Mouse (Mus musculus) hindbrain, embryonic 12.5 days (tissue): ENCODE measurements at regions not wholly inside any gene's neighbourhood (a gene's known extent, or its start where the extent isn't known, plus 50 kb on each side); places are given as distances from the start of the nearest gene placed in this dataset.

Experiments used
- ATAC-seq: fragments of 200-750 bp; cut with Nextera tagmentation; 2 replicates; pipeline ENCODE4 v1.8.0; 2017; ENCODE audit warnings: moderate TSS enrichment; ENCODE audit not compliant: low FRiP score
- H3K27ac ChIP-seq: fragments of 300-500 bp; sonication (generic); 2 replicates; pipeline ENCODE4 v1.5.1; 2016; ENCODE audit warnings: mild to moderate bottlenecking
- H3K27me3 ChIP-seq: fragments of 300-500 bp; sonication (generic); 2 replicates; pipeline ENCODE4 v1.6.1; 2016; ENCODE audit warnings: mild to moderate bottlenecking
- H3K36me3 ChIP-seq: fragments of 300-500 bp; sonication (generic); 2 replicates; pipeline ENCODE4 v1.6.1; 2016; ENCODE audit warnings: mild to moderate bottlenecking
- H3K4me1 ChIP-seq: fragments of 300-500 bp; sonication (generic); 2 replicates; pipeline ENCODE4 v1.6.1; 2016
- H3K4me2 ChIP-seq: fragments of 300-500 bp; sonication (generic); replicated peaks from 2 replicates; pipeline ENCODE4 v1.6.1; 2016; ENCODE audit warnings: mild to moderate bottlenecking
- H3K4me3 ChIP-seq: fragments of 300-500 bp; sonication (generic); 2 replicates; pipeline ENCODE4 v1.5.1; 2016; ENCODE audit warnings: mild to moderate bottlenecking
- H3K9ac ChIP-seq: fragments of 300-500 bp; sonication (generic); 2 replicates; pipeline ENCODE4 v1.6.1; 2016; ENCODE audit warnings: mild to moderate bottlenecking, moderate library complexity
- H3K9me3 ChIP-seq: fragments of 300-500 bp; sonication (generic); replicated peaks from 2 replicates; pipeline ENCODE4 v1.6.1; 2016; ENCODE audit warnings: mild to moderate bottlenecking
- WGBS: fragments of 180-500 bp; shearing (Covaris S2); methylation state at CpG from one replicate; pipeline ENCODE4 v1.1.7; 2016; 5-methylcytosine and 5-hydroxymethylcytosine counted together

DNA sequence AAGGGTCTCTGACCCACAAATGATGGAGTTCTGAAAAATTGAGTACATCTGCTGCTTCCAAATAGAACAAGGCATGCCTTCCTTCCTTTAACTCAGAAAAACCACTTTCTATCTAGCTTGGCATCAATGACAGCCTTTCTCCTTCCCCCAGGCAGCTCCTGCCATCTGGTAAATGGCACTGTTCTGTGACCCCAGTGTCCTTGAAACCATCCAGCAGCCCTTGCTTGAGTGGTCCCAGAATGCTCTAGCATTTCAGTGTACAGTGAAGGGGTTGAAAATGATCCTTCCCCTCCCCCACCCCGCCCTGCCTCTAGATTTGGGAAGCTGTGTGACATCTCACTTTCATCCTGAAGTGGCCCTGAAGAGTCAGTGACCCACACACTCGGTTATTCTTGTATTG lies 152.3 kb downstream of the Gm9817 start:
- no peaks in the 10 kb centered on the region for H3K27me3 ChIP-seq
- no peak overlapping the region for H3K4me3 ChIP-seq
- no peaks in the 10 kb centered on the region for H3K9me3 ChIP-seq
- H3K36me3 ChIP-seq = no peaks in the 10 kb centered on the region
- no peak overlapping the region for H3K27ac ChIP-seq
- no peak for ATAC-seq
- no peak overlapping the region for H3K9ac ChIP-seq
- H3K4me1 ChIP-seq = peaks cover 3% of the 10 kb centered on the region; the same call in 1 of the 2 replicates
- 78% methylated on average over 2 of the region's 2 CpGs for WGBS
- H3K4me2 ChIP-seq = no peak overlapping the region

DNA sequence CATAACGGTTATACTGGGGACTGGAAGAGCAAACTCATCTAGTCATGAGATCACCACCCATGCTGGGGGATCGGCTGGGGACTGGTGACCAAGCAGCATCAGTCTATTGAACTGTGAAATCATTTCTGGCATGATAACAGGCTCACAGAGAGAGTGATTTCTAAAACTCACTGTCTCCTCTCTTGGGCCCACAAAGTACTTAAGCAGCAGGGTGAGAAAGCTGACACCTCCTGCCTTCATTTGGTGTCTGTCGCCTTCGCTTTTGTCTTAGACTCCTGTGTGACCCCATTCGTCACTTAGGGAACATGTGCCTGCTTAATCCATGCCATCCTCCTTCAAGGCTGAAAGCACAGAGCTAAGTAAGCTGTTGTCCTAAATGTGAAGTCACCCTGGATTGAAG lies 154.3 kb upstream of the Mylip start:
- no peaks in the 10 kb centered on the region for H3K36me3 ChIP-seq
- no peak overlapping the region for H3K4me3 ChIP-seq
- H3K27me3 ChIP-seq = no peaks in the 10 kb centered on the region
- no peaks in the 10 kb centered on the region for H3K9me3 ChIP-seq
- H3K9ac ChIP-seq = no peak overlapping the region
- no peaks in the 10 kb centered on the region for H3K4me1 ChIP-seq
- H3K4me2 ChIP-seq = no peak overlapping the region
- no peak overlapping the region for H3K27ac ChIP-seq
- ATAC-seq = no peak
- 55% methylated on average over 5 of the region's 5 CpGs for WGBS

DNA sequence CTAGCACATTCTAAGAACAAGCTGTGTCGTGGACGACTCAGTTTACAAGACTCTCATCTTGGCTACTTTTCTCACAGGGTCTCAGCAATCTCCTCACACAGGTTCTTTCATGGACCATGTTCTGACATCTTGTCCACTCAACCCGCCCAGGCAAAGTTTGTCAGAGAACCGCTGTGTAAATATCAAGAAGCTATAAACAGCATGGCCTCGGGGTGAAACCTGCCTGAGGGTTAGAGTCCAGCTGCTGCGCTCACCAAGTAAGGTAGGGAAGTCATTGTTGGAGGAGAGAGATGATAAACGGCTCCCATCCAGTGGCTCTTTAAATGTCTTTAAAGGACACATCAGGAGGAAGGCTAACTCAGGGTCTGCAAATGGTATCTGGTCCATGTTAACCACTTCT lies 151.3 kb upstream of the Mylip start:
- Histone ChIP-seq H3K9me3 (no peaks in the 10 kb centered on the region), H3K36me3 (no peaks in the 10 kb centered on the region), H3K9ac (no peak overlapping the region), H3K4me1 (no peaks in the 10 kb centered on the region), H3K27me3 (no peaks in the 10 kb centered on the region), H3K27ac (no peak overlapping the region), H3K4me3 (no peak overlapping the region), H3K4me2 (no peak overlapping the region)
- WGBS = 87% methylated on average over 7 of the region's 7 CpGs
- ATAC-seq = no peak

DNA sequence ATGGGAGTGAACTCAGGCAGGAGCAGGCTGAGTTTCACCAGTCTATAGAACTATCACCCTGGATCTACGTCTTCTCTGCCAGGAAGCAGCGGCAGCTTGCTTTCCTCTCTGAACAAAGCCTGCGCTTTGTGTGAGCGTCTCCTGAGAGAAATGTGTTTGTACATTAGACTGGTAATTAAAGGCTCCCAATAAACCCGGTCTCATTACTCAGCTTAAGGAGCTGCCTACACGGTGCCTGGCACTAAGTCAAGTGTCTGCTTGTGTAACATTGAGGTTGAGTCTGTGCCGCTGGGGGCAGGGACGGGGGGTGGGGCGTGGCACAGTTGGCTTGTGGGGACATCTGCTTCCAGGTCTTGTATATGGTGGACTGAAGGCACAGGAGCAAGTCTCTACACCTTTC lies 150.4 kb upstream of the Mylip start:
- no peaks in the 10 kb centered on the region for H3K36me3 ChIP-seq
- H3K9ac ChIP-seq = no peak overlapping the region
- no peak overlapping the region for H3K4me2 ChIP-seq
- 79% methylated on average over 9 of the region's 9 CpGs for WGBS
- no peak for ATAC-seq
- H3K9me3 ChIP-seq = no peaks in the 10 kb centered on the region
- no peak overlapping the region; the same call in 1 of the 2 replicates for H3K27ac ChIP-seq
- no peaks in the 10 kb centered on the region for H3K27me3 ChIP-seq
- no peak overlapping the region for H3K4me3 ChIP-seq
- no peaks in the 10 kb centered on the region for H3K4me1 ChIP-seq

DNA sequence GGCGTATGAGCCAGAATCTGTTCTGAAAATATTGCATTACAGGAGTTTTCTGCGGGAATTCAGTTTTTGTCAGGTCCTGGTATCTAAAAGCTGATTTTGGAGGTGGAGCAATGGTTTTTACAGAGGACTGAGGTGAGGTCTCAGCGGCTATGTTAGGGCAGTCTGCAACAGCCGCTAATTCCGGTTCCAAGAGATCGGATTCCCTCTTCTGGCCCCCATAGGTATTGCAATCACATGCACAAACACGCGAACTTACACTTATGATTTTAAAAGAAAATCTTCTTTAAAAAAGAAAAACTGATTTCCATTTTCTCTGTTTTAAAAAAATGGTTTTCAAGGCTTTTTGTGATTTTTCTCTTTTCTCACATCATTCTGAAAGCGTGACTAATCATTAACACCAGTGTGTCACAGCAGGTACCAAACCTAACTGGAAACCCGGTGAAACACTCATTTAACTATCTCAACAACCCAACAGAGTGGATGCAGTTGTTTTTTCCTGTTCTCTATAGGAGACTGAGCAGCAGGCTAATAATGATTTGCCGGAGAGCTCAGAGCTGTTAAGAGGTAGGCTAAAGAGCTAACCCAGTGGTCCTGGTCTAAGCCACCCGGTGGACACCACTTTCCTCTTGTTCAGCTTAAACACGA lies 149.4 kb upstream of the Mylip start:
- Histone ChIP-seq H3K4me2 (no peak overlapping the region), H3K27ac (no peak overlapping the region), H3K27me3 (no peaks in the 10 kb centered on the region), H3K36me3 (no peaks in the 10 kb centered on the region), H3K9me3 (no peaks in the 10 kb centered on the region), H3K4me1 (0 out of 2 replicates have a peak, but pooled peaks cover 2% of the 10 kb centered on the region), H3K9ac (no peak overlapping the region), H3K4me3 (no peak overlapping the region)
- 76% methylated on average over 13 of the region's 13 CpGs for WGBS
- ATAC-seq = no peak

DNA sequence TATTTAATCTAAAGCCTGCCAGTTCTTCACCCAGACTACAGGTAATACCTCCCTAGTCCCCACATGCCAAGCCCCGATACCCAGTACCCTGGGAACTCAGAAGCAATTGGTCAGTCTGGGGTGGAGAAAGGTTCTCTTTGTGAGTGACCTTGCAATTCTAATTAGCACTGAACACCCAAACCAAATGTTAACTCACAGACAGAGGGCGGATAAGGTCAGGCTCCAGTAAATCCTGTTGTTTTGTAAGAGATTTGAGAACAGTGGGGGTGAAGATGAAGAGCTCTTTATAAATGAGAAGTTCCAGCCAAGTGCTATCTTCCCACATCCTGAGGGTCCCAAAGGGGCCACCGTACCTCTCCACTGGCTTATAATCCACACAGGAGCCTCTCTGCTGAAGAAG lies 147.3 kb upstream of the Mylip start:
- no peak for ATAC-seq

DNA sequence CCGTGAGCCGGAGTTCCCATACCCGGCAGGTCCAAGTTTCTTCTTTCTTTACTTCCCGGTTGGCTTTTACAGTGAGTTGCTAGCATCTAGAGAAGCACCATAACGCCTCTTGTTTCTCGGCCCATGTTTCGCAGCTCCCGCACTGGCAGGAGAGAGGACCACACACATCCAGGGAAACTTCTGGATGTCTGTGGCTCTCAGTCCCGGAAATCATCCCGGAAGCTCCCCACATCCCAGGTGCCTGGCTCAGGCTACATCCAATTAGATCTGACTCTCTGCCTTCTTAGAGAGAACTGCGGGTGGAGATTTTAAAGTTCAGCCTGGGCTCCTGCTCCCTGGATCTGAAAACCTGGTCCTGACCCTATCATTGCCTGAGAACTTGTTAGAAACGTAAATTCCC lies 146.8 kb upstream of the Mylip start:
- no peak overlapping the region for H3K27ac ChIP-seq
- no peak for ATAC-seq
- H3K9ac ChIP-seq = no peak overlapping the region
- H3K9me3 ChIP-seq = no peaks in the 10 kb centered on the region
- H3K36me3 ChIP-seq = no peaks in the 10 kb centered on the region
- H3K4me3 ChIP-seq = no peak overlapping the region
- H3K27me3 ChIP-seq = no peaks in the 10 kb centered on the region
- 68% methylated on average over 12 of the region's 12 CpGs for WGBS
- H3K4me1 ChIP-seq = 0 out of 2 replicates have a peak, but pooled peaks cover 3% of the 10 kb centered on the region
- no peak overlapping the region for H3K4me2 ChIP-seq

More for the DNA sequence above, 147.3 kb upstream of the Mylip start:
- H3K27ac ChIP-seq = no peak overlapping the region
- H3K4me1 ChIP-seq = 0 out of 2 replicates have a peak, but pooled peaks cover 3% of the 10 kb centered on the region
- H3K4me3 ChIP-seq = no peak overlapping the region
- no peak overlapping the region for H3K4me2 ChIP-seq
- 62% methylated on average over 3 of the region's 3 CpGs for WGBS
- H3K9me3 ChIP-seq = no peaks in the 10 kb centered on the region
- no peak overlapping the region for H3K9ac ChIP-seq
- no peaks in the 10 kb centered on the region for H3K36me3 ChIP-seq
- no peaks in the 10 kb centered on the region for H3K27me3 ChIP-seq

DNA sequence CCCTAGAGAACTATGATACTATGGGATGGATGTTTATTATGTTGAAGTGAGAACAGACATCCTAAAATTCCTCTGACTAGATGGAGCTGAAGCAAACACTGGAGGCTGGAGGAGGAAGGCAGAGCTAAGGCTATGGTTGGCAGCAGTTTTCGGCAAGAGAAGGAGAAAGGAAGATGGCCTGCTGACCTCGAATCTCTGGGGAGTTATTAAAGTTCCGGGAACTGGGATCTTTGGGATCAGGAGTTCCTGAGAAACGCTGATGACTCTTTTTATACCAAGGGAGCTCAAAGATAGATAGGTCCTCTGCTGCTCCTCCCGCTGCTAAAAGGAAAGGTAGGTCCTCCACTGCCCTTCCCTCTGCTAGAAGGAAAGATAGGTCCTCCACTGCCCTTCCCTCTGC lies 143.9 kb upstream of the Mylip start:
- Histone ChIP-seq H3K27ac (no peak overlapping the region), H3K4me2 (no peak overlapping the region), H3K9ac (no peak overlapping the region; the same call in 1 of the 2 replicates), H3K27me3 (no peaks in the 10 kb centered on the region), H3K4me3 (no peak overlapping the region), H3K9me3 (no peaks in the 10 kb centered on the region), H3K36me3 (no peaks in the 10 kb centered on the region), H3K4me1 (0 out of 2 replicates have a peak, but pooled peaks cover 3% of the 10 kb centered on the region)
- WGBS = 59% methylated on average over 5 of the region's 5 CpGs
- ATAC-seq = no peak

DNA sequence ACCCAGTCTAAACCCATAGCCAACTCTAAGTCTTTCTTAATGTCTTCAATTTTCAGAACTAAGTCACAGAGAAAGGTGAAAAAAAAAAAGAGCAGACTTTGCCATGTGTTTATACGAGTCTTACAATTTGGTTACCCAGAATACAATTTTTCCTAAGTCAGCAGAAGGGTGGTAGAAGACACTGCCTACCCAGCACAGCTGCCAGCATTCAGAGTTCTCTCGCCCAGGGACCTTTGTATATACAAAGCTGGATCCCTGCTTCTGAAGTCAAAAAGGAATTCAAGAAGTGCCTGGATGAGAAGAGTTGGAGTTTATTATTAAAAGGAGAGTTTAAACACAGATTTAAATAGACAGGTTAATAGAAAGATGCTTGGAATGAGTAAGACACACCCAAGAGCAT lies 143.2 kb upstream of the Mylip start:
- H3K4me1 ChIP-seq = 0 out of 2 replicates have a peak, but pooled peaks cover 3% of the 10 kb centered on the region
- no peak overlapping the region for H3K9ac ChIP-seq
- H3K4me2 ChIP-seq = no peak overlapping the region
- no peak for ATAC-seq
- H3K27me3 ChIP-seq = no peaks in the 10 kb centered on the region
- WGBS = 78% methylated on average over 2 of the region's 2 CpGs
- H3K4me3 ChIP-seq = no peak overlapping the region
- H3K9me3 ChIP-seq = no peaks in the 10 kb centered on the region
- no peaks in the 10 kb centered on the region for H3K36me3 ChIP-seq
- H3K27ac ChIP-seq = no peak overlapping the region

DNA sequence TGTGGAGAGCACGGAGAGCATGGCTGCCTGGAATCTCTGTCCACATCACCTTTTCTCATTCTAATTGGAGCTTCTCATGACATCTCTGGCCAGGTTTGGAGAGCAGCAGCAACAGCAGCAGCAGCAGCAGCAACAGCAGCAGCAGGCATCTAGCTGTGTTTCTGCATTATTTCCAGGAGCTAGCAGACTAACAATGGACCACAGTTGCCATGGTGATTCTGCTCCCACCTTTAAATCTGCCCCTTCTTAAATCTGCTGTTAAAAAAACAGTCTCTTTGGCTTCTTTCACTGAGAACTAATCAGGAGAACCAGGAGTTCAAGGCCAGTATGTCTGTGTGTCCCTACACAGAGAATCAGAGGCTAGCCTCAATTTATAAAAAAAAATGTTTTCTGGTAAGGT lies 139.5 kb upstream of the Mylip start:
- H3K27me3 ChIP-seq = no peaks in the 10 kb centered on the region
- ATAC-seq = no peak
- 0 out of 2 replicates have a peak, but pooled peaks cover 3% of the 10 kb centered on the region for H3K4me1 ChIP-seq
- no peak overlapping the region for H3K4me2 ChIP-seq
- WGBS = 20% methylated on average over 1 of the region's 1 CpGs
- H3K27ac ChIP-seq = no peak overlapping the region
- no peaks in the 10 kb centered on the region for H3K36me3 ChIP-seq
- H3K9me3 ChIP-seq = no peaks in the 10 kb centered on the region
- no peak overlapping the region for H3K4me3 ChIP-seq
- H3K9ac ChIP-seq = no peak overlapping the region

DNA sequence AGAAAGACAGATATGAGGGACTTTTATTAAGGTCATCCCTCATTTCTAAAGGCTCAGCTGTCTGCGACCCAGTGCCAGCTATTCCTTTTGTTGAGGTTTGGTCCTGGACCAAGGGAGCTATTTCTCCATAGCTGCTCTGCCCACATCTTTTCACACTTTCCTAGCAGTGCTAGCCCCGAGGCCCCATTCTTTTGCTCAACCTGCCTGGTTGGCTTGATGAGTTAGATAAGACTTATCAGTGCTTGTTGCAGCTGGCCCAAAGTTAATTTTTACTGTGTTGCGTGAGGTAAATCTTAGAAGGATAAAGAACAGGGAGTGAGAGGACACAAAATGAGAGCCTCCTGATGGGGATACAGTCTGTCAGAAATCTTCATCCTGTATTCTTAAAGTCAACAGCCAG lies 138.5 kb upstream of the Mylip start:
- H3K27ac ChIP-seq = no peak overlapping the region
- no peak for ATAC-seq
- WGBS = 86% methylated on average over 3 of the region's 3 CpGs
- H3K4me2 ChIP-seq = no peak overlapping the region
- no peaks in the 10 kb centered on the region for H3K9me3 ChIP-seq
- H3K4me3 ChIP-seq = no peak overlapping the region
- no peaks in the 10 kb centered on the region for H3K4me1 ChIP-seq
- H3K9ac ChIP-seq = no peak overlapping the region
- no peaks in the 10 kb centered on the region for H3K27me3 ChIP-seq
- H3K36me3 ChIP-seq = no peaks in the 10 kb centered on the region

DNA sequence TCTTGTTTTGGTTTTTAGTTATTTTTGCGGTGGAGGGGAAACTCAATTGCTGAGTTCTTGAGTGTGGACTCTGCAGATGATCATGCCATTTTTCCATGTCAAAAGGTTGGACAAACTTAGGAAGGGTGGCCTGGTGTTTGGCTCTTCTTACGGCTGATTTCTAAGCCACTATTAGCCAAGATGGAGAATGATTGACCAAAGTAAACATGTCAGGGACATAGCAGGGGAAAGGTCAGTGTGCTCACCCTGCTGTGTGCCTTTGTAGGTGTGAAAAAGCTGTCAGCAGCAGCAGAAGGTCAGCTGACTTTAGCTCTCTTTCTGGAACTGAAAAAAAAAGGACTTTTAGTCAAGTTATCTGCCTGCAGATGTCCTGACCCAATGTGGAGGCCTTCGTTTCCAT lies 137.4 kb upstream of the Mylip start:
- H3K9me3 ChIP-seq = no peaks in the 10 kb centered on the region
- 51% methylated on average over 3 of the region's 3 CpGs for WGBS
- H3K27me3 ChIP-seq = no peaks in the 10 kb centered on the region
- H3K4me1 ChIP-seq = no peaks in the 10 kb centered on the region
- no peak overlapping the region for H3K4me2 ChIP-seq
- H3K27ac ChIP-seq = no peak overlapping the region
- no peak overlapping the region for H3K4me3 ChIP-seq
- H3K9ac ChIP-seq = no peak overlapping the region
- no peak for ATAC-seq
- no peaks in the 10 kb centered on the region for H3K36me3 ChIP-seq

DNA sequence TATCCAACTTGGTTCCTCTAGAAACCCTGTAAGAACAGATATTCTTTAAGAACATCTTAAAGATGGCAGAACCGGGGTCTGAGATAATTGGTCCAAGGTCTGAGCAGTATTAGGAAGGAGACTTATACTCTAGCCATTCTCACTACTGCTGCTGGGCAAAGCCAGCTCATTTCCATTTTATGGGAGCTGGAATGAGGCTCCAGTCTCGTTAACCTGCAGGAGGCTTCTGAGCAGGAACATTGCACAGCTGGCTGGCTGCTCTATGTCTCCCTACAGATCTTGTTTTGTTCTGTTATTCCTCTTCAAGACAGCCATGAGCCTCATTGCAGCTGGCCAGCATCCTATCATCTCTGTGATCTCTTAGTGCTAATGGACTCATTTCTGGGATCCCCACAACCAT lies 136.3 kb upstream of the Mylip start:
- H3K27ac ChIP-seq = no peak overlapping the region
- no peaks in the 10 kb centered on the region for H3K27me3 ChIP-seq
- no peaks in the 10 kb centered on the region for H3K4me1 ChIP-seq
- 60% methylated on average over 2 of the region's 2 CpGs for WGBS
- ATAC-seq = no peak
- no peak overlapping the region for H3K9ac ChIP-seq
- H3K4me2 ChIP-seq = no peak overlapping the region
- H3K9me3 ChIP-seq = no peaks in the 10 kb centered on the region
- no peaks in the 10 kb centered on the region for H3K36me3 ChIP-seq
- no peak overlapping the region for H3K4me3 ChIP-seq
